Mouse (Mus musculus) ovary, adult 18-20 months (tissue): ENCODE data around the gene Trim31.
"Not testable (repeated sequence)": the region's sequence is repeated elsewhere in the genome, so short reads cannot be mapped to it uniquely, and the experiment has no call there.

Source experiments
- DNase-seq: peaks from one replicate; pipeline ENCODE4 v3.0.0; 2022; ENCODE audit warnings: low spot score, mixed read lengths

Trim31 gene

DNA sequence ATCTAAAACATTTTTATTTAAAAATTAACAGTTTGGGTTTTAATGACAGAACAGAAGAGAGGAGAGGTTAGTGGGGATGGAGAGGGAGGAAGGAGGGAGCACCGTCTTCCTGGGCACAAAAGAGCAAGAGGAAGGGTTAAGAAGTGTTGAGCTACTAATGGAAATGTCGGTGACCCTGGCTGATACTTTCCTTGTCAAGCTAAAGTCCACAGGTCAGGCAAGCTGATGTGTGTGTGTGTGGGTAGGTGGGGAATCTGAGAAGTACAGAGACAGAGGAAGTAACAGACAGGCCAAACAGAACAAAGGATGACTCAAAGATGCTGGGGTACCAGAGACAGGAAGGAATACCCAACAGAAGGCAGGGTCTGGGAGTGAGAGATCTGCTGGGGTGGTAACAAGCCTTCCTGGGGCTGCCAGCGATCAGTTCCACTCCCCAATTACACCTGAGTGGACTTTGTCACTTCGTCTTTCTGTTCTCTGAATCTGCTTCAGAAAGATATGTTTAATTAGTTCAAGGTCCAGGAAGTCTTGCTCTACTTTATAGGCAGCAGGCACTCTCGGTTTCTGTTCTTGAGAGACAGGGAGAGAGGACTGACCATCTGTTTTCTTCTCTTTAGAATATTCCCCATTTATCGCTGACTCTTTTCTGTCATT is at the start of gene Trim31:
Gene Trim31 (plus strand): TSS at position 567 of the 654 bp plus-strand sequence.
- no peak for DNase-seq

- DNase-seq = no peak
Observed at GRCm38 (mm10) chr17:36848911-36849310, 49.0 kb upstream of the Trim31 start.

DNA sequence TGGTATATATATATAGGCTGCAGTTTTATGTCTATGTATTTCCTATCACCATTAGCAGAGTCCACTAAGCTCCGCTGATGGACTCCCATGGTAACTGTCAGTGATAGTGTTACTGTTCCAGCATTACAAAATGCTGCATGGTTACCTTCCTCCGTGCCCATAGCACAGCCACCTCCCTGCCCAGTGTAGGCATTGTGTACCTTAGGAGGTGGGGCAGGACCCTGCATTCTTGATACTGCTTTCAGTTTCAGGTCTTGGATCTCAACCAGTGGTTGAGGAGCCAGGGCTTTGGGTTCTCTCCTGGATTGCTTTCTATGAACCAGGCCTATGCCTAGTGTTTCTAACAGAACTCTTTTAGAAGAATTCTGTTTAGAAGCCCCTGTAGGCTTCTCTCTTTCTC is 47.9 kb upstream of the Trim31 start:
- no peak for DNase-seq

DNA sequence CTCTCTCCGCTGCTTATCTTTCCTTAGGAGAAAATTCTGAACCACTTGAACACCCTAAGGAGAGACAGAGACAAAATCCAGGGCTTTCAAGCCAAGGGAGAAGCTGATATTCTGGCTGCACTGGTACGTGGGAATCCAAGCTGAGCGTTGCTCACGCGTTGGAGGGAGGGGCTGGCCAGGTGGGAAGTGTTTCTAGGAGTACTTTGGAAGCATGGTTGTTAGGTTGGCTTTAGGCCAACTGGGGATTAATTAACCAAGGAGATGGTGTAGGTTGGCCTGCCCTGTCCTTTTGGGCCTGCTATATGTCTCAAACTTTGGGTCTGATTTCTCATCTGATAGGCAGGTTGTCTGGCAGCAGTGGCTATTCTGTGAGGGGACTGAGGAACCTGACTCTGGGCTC is 46.7 kb upstream of the Trim31 start:
- no peak for DNase-seq

- no peak for DNase-seq
Observed at GRCm38 (mm10) chr17:36851627-36852026, 46.3 kb upstream of the Trim31 start.

DNA sequence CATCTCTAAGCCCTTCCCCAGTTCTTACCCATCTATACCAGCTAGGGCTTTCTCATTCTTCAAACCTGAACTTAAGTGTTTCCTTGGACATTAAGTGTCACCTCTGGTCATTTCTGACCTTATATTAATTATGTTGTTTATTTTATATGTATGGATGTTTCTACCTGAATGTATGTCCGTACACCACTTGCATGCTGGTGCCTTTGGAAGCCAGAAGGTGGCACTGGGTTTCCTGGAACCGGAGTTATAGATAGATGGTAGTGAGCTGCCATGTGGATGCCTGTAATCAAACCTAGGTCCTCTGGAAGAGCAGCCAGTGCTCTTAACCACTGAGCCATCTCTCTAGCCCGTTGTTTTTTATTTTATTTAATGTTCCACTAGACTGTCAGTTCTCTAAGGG is 42.4 kb upstream of the Trim31 start:
- no peak for DNase-seq

DNA sequence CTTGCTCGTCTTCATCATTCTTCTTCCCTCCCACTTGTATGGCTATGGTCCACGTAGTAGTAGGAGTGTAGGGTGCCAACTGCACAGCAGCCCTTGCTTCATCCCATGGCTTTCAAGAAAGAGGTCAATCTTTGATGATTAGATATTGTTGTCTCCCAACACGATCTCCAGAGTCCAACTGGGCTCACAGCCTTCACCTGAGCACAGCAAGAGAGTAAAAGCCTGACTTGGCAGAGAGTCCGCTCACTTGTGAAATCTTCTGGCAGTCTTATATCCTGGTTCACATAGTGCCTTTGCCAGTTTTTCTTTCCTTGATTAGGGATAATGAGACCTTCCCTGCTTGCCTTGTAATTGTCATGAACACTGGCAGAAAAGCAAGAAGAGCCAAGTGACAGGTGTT is 41.7 kb upstream of the Trim31 start:
- no peak for DNase-seq

DNA sequence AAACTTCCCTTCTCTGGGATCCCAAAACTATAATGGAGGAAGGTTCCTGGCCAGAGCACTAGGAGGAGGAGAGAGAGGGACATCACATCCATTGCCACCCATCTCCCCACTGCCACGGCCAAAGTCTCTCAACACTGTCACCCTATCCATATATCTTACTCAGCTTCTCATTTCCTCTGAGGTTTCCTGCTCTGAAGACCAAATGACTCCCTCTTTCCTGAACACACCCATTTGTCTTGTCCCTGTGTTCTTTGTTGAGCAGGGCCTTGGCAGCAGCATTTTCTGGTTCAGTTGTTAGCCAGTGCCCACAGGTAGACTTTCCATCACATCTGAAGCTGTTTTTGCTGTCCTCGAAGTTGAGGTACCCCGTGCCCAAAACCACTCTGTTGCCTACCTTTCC is 39.7 kb upstream of the Trim31 start:
- no peak for DNase-seq

DNA sequence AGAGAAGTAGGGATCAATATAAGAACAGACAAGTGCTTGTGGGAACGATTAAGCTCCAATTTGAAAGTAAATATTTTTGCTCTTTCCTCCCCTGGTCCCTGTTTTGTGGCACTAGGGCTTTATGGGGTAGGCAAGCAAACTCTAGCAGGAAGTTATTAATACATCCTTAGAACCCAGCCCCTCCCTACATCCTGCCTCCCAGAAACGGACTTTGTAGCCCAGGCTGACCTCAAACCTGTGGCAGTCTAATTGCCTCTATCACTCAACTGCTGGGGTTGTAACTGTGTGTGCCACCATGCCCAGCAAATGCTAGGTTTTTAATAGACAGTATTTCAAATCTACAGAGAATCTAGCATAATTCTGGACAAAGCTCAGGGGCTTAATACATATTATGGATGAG is 36.2 kb upstream of the Trim31 start:
- no peak for DNase-seq

- DNase-seq = no peak
Observed at GRCm38 (mm10) chr17:36866719-36867527, 31.0 kb upstream of the Trim31 start, which contains the start of gene Trim15. Trim15 (minus strand) TSS chr17:36867210.

- DNase-seq = no peak
Observed at GRCm38 (mm10) chr17:36868836-36869235, 29.1 kb upstream of the Trim31 start.

DNA sequence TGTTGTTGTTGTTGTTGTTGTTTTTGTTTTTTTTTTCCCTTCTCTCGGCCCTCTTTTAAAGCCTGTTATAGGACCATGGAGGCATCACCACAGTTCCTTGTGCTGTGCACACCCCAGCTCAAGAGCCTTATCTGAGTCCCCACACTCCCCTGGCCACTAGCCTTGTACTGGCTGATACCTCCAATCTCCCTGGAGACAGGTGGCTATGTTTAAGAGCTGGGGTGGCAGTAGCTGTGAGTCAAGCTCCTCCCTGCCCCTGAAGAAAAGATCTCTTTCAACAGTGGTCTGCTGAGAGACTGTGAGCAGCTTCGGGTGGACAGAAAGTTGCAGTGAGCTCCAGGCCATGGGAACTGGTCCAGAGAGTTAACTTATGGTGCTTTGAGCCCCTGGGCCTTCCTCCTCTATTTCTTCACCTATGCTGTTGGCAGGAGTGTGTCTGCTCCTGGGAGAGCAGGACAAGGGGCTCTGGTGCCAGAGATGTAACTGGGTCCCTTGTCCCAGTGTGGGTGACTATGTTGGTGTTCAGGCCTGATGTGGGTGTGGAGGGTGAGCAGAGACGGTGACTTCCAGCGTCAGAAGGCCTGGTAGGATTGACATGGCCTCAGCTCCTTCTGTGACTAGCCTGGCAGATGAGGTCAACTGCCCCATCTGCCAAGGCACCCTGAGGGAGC is 28.5 kb upstream of the Trim31 start, which contains the start of gene Trim10:
Gene Trim10 (plus strand): TSS at position 291 of the 671 bp plus-strand sequence.
- DNase-seq = no peak

GRCm38 (mm10) chr17:36869955-36870810 is 27.7 kb upstream of the Trim31 start:
- DNase-seq = no peak

- DNase-seq = no peak
Observed at GRCm38 (mm10) chr17:36874636-36875035, 23.3 kb upstream of the Trim31 start.

GRCm38 (mm10) chr17:36883350-36883749 is 14.6 kb upstream of the Trim31 start:
- no peak for DNase-seq

DNA sequence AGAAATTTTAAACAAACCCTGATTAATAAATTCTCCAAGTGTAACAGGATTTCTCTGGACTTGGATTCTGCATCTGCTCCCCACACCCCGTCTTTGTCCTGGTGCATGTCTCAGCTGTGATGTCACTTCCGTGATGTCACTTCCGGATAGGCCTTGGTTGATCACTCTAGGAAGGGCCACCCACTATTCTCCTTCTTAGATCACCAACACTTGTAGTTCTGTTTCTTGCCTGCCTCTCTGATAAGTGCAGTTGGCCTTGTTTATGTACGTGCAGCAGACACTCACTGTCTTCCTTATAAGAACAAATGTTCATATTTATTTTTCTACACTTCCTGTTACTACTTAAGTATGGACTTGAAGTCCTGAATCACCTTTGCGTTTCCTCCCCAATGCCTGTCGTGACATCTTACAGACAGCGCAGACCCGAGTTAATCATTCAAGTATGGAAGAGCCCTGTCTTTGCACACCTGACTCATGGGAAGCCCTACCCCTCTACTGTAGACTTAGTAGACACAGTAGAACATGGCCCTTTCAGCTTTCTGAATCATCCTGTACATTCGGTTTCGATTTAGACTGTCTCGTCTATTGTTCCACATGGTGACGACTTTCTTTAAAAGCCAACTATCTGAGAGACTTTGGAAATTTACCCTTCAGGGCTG is 12.7 kb upstream of the Trim31 start:
- no peak for DNase-seq

- DNase-seq = no peak
Observed at GRCm38 (mm10) chr17:36890073-36890903, 7.6 kb upstream of the Trim31 start, which contains the start of gene Trim40. Trim40 (minus strand) TSS chr17:36890123.

- not testable (repeated sequence) for DNase-seq
Observed at GRCm38 (mm10) chr17:36891496-36891895, 6.4 kb upstream of the Trim31 start.

- no peak for DNase-seq
Observed at GRCm38 (mm10) chr17:36892362-36892761, 5.6 kb upstream of the Trim31 start.

DNA sequence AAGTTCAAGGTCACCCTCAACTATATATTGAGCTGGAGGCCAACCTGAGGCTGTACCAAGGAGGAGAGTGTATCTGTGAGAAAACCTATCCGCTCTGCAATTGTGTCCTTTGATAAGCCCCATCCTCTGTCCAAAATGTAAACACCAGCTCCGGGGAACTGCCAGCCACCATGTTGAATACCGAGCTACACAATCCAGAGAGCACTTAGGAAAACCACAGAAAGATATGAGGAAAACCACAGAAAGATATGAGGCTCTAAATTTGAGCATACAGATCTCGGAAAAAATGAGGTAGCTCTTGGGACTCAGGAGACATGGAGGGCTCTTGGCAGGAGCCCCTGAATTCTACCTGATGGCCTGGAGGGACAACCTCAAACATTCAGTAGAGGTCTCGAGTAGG is 4.5 kb upstream of the Trim31 start:
- no peak for DNase-seq
